Mouse (Mus musculus) testis, adult 2 months (tissue): ENCODE results near the gene 2810459M11Rik. TPM values are rescaled to one million over a fixed set of nuclear protein-coding genes. Genes with fewer than 3 reads are reported as not detected.

ENCODE experiments used
- H3K27ac ChIP-seq: fragments of 200-500 bp; 2 replicates; pipeline ENCODE4 v1.5.1; 2012; ENCODE audit warnings: low read depth, low read length; ENCODE audit not compliant: control insufficient read depth, insufficient read depth
- H3K27me3 ChIP-seq: fragments of 200-500 bp; 2 replicates; pipeline ENCODE4 v1.6.1; 2012; ENCODE audit warnings: mild to moderate bottlenecking, low read length, moderate library complexity; ENCODE audit not compliant: control insufficient read depth, insufficient read depth
- H3K36me3 ChIP-seq: fragments of 200-500 bp; 2 replicates; pipeline ENCODE4 v1.6.1; 2012; ENCODE audit warnings: mild to moderate bottlenecking, low read length; ENCODE audit not compliant: control insufficient read depth, insufficient read depth
- H3K4me1 ChIP-seq: fragments of 200-500 bp; 2 replicates; pipeline ENCODE4 v1.6.1; 2012; ENCODE audit warnings: low read length; ENCODE audit not compliant: control insufficient read depth, insufficient read depth
- H3K4me3 ChIP-seq: fragments of 200-500 bp; 2 replicates; pipeline ENCODE4 v1.5.1; 2012; ENCODE audit warnings: low read depth, mild to moderate bottlenecking, low read length, moderate library complexity, mixed read lengths; ENCODE audit not compliant: control insufficient read depth
- CTCF ChIP-seq: fragments of 200-500 bp; IDR thresholded peaks from 2 replicates; pipeline ENCODE4 v1.5.1; 2012; ENCODE audit warnings: low read depth, mild to moderate bottlenecking, inconsistent platforms, low read length, moderate library complexity; ENCODE audit not compliant: control insufficient read depth, insufficient read depth, insufficient replicate concordance
- POLR2A ChIP-seq: fragments of 200-500 bp; IDR thresholded peaks from 2 replicates; pipeline ENCODE4 v1.6.1; 2012; ENCODE audit warnings: low read depth, mild to moderate bottlenecking, inconsistent platforms, low read length, moderate library complexity; ENCODE audit not compliant: control insufficient read depth
- polyA plus RNA-seq: library from polyadenylated mRNA; depleted of rRNA; stranded (reverse); fragments of >200 nt; gene quantifications from 2 replicates; pipeline ENCODE4 v1.2.3, GENCODE M21; 2012; rRNA removed

2810459M11Rik gene
- polyA plus RNA-seq, 1 experiment: 0.19 TPM

DNA sequence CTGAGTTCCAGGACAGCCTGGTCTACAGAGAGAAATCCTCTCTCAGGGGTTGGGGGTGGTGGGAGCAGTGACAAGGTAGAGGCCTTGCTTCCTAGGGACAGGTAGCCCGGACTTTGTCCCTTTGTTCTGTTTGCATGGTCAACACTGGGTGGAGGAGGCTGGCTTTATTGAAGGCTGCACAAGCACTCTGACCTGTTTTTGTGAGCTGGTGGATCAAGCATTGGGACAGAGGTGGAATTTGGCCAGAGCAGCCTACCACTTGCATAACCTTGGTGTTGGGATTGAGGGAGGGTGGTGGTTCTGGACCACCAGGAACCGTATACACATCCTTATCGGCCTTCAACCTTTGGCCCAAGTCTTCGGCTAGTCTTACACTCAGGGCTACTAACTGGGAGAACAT is 10.6 kb downstream of the 2810459M11Rik start:
- Histone ChIP-seq H3K36me3 (no peaks in the 10 kb centered on the region), H3K27ac (no peak overlapping the region), H3K4me1 (no peaks in the 10 kb centered on the region), H3K27me3 (no peaks in the 10 kb centered on the region), H3K4me3 (no peak overlapping the region)
- no peak for TF ChIP-seq POLR2A

DNA sequence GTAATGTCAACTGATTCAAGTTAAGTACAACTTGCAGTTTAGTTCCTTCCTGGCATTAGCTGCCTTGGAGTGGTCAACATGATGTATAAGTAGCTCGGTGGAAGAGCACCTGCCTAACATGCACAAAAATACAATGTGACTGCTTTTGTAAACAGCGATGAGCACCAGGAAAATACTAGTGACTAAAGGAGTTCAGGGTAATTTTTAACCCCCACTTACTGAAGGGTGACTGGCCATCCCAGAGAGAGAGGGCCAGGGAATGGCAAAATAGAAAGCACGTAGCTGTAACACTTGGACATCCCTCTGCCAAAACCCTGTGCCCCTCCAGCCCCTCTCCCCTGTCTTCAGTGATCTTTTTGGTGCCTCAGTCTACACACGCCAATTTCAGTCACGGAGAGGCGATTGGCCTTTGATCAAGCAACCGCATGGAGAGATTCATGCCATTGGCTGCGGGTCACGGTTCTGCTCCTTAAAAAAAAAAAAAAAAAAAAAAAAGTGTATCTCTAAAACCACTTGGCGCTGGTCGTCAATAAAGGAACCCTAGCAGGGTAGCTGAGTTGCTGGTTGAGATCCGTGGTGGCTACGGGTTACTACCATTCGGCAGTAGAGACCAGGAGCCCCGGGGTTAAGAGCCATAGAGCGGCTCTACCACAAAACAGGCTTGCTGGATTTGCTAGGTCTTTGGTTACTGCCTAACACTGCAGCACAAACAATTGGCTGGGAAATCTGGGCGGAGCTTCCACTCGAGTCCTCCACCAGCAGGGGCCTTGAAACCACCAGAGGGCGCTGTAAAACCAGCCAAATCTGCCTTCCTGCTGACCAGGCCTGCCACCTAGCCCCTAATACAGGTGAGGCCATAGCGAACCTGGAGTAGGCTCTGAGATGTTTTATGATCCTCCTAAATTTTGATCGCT is 13.4 kb downstream of the 2810459M11Rik start:
- peaks cover 3% of the 10 kb centered on the region; the same call in 1 of the 2 replicates for H3K4me1 ChIP-seq
- no peak overlapping the region for H3K27ac ChIP-seq
- no peaks in the 10 kb centered on the region for H3K27me3 ChIP-seq
- TF ChIP-seq POLR2A: no peak
- peak; percentile 83 for TF ChIP-seq CTCF
- H3K4me3 ChIP-seq: peak overlapping the region; percentile 47
- no peaks in the 10 kb centered on the region for H3K36me3 ChIP-seq

DNA sequence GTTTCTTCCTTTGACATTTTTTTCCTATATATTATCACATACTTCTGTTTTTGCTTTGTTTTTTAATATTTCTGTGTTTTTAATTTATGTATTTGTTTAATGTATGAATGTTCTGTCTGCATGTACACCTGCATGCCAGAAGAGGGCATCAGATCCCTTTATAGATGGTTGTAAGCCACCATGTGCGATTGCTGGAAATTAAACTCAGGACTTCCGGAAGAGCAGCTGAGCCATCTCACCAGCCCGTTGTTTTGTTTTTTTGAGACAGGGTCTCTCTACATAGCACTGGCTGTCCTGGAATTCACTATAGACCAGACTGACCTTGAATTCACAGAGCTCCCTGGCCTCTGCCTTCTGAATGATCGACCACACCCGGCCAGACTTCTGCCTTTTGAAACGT is 16.9 kb downstream of the 2810459M11Rik start:
- peaks cover 7% of the 10 kb centered on the region for H3K4me1 ChIP-seq
- no peak overlapping the region for H3K4me3 ChIP-seq
- no peak overlapping the region for H3K27ac ChIP-seq
- TF ChIP-seq POLR2A: no peak
- TF ChIP-seq CTCF: no peak
- H3K36me3 ChIP-seq: no peaks in the 10 kb centered on the region
- no peaks in the 10 kb centered on the region for H3K27me3 ChIP-seq

DNA sequence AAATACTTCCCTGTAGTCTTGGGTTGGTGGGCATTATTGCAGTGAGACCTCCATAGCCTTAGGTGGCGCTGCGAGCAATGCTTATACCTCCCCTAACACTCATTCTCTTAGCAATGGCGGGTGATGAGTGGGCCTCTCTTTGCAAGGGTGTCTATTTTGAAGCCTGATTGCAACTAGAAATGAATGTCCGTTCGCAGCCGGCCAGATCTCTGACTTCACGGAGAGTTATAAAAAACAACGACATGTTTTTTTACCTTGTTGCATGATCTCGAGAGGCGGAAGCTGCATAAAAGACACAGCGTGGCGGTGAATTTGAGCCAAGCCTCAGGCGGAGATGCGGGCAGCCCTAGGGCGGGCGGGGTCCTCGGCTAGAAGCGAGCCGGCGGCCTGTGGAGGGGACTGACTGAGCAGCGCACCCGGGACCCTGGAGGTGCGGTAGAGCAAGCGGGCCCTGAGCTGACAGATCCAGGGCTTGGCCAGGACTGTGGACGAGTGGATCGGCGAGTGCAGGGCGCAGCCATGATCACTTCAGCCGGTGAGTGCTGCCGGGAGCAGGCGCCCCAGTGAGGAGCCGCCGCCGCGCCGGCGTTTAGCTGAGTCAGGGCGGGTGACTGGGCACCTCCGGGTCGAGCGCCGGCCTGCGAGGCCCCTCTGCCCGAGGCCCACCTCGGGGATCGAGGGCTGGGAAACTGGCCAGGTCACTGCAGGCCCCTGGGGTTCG is 18.8 kb downstream of the 2810459M11Rik start, which contains the start of gene Psmd1:
Gene Psmd1, plus strand, starts transcription at position 117 of the 721 bp plus-strand sequence.
- no peaks in the 10 kb centered on the region for H3K27me3 ChIP-seq
- TF ChIP-seq POLR2A (peak; percentile 75), CTCF (peak; percentile 71; the same call in 1 of the 2 replicates)
- peak within 1 kb of the TSS; percentile 92 for H3K4me3 ChIP-seq
- peaks cover 7% of the 10 kb centered on the region for H3K4me1 ChIP-seq
- H3K27ac ChIP-seq: peak within 1 kb of the TSS; percentile 79
- H3K36me3 ChIP-seq: no peaks in the 10 kb centered on the region

DNA sequence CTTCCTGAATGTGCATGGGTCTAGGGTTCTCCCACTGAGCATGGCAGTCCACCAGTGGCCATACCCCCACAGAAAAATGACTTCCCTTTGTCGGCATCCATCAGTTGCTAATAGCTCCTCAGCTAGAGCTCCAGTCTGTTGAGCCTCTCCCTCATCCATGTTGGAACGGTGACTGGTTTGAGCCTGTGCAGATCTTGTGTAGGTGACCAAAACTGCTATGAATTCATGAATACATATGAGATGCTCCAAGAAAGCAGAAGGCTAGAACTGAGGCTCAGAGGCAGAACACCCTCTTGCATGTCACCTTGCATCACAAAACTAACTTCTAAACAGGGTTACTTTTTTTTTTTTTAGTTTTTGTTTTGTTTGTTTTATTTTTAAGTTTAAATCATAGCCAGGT is 30.9 kb downstream of the 2810459M11Rik start:
- TF ChIP-seq CTCF: no peak
- TF ChIP-seq POLR2A: no peak
- Histone ChIP-seq H3K36me3 (no peaks in the 10 kb centered on the region; the same call in none of the 2 replicates), H3K4me1 (no peaks in the 10 kb centered on the region), H3K4me3 (no peak overlapping the region), H3K27ac (no peak overlapping the region), H3K27me3 (no peaks in the 10 kb centered on the region)

DNA sequence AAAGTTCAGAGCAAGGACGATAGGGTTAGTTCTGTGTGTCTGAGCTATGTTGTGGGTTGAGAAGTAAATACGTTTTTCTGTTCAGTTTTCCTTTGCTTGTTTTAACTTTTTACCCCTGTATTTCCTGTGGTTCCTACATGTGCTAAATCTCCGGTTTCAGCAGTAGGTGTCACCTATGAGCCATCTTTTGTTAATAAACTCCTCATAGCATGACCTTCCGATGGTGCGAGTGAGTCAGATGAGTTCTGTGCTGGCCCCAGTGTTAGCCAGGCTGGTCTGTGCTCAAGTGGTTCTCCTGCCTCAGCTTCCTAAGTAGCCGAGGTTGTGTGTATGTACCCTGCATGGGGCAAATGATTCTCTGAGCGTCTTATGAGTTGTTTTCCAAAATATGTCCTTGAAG is 48.8 kb downstream of the 2810459M11Rik start:
- H3K36me3 ChIP-seq: peaks cover 3% of the 10 kb centered on the region; the same call in 1 of the 2 replicates
- no peak overlapping the region for H3K27ac ChIP-seq
- H3K4me1 ChIP-seq: no peaks in the 10 kb centered on the region
- TF ChIP-seq CTCF (no peak), POLR2A (no peak)
- H3K27me3 ChIP-seq: no peaks in the 10 kb centered on the region
- H3K4me3 ChIP-seq: no peak overlapping the region

DNA sequence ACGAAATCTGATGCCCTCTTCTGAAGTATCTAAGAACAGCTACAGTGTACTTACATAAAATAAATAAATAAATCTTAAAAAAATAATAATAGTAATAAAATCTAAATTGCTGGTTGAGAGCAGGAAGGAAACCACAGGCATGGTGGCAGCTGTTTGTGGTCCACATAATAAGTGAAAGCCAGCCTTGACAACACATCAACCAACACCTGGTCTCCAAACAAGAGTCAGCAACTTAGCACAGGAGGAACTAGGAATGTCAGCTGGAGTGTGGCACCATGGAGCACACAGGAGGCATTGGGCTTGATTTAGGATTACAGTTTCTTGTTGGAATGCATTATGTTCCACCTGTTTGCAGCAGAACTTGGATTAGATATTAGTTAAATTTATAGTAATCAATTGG is 59.4 kb downstream of the 2810459M11Rik start:
- Histone ChIP-seq H3K27ac (no peak overlapping the region), H3K4me1 (no peaks in the 10 kb centered on the region), H3K4me3 (no peak overlapping the region), H3K36me3 (no peaks in the 10 kb centered on the region), H3K27me3 (no peaks in the 10 kb centered on the region)
- TF ChIP-seq POLR2A: no peak
- TF ChIP-seq CTCF: no peak

Other genes starting within 250 kb of the 2810459M11Rik start
- 69.6 and 72.5 TPM in 2 replicates for gene Itm2c, start 151.6 kb upstream of the 2810459M11Rik start, polyA plus RNA-seq
- 1.6 TPM in 2 replicates for gene 4933407L21Rik, start 117.4 kb upstream of the 2810459M11Rik start, polyA plus RNA-seq
- gene Gpr55, start 84.9 kb upstream of the 2810459M11Rik start, polyA plus RNA-seq: 4.2 and 5.2 TPM in 2 replicates
- gene Spata3, start 29.0 kb upstream of the 2810459M11Rik start, polyA plus RNA-seq: 1,427 and 1,457 TPM in 2 replicates
- 34.6 and 44.0 TPM in 2 replicates for gene Psmd1, start 18.5 kb downstream of the 2810459M11Rik start, polyA plus RNA-seq
- gene Htr2b, start 66.1 kb downstream of the 2810459M11Rik start, polyA plus RNA-seq: 0.05 and 0.07 TPM in 2 replicates
- gene Gm21972, start 87.8 kb downstream of the 2810459M11Rik start, polyA plus RNA-seq: 2.6 and 3.1 TPM in 2 replicates
- 36.5 and 38.2 TPM in 2 replicates for gene Armc9, start 108.9 kb downstream of the 2810459M11Rik start, polyA plus RNA-seq